Mouse (Mus musculus) heart, embryonic 12.5 days (tissue): ENCODE results near the gene Macrod1. TPM values are rescaled to one million over a fixed set of nuclear protein-coding genes. Genes with fewer than 3 reads are reported as not detected.

Experiments
- ATAC-seq: fragments of 200-750 bp; cut with Nextera tagmentation; 2 replicates; pipeline ENCODE4 v1.8.0; 2017; ENCODE audit warnings: moderate TSS enrichment, moderate library complexity; ENCODE audit not compliant: insufficient number of reproducible peaks, low FRiP score
- H3K27ac ChIP-seq: fragments of 300-500 bp; sonication (generic); 2 replicates; pipeline ENCODE4 v1.5.1; 2016; ENCODE audit warnings: mild to moderate bottlenecking, moderate library complexity; ENCODE audit not compliant: poor library complexity, severe bottlenecking
- H3K27me3 ChIP-seq: fragments of 300-500 bp; sonication (generic); replicated peaks from 2 replicates; pipeline ENCODE4 v1.6.1; 2016; ENCODE audit warnings: mild to moderate bottlenecking, moderate library complexity
- H3K36me3 ChIP-seq: fragments of 300-500 bp; sonication (generic); 2 replicates; pipeline ENCODE4 v1.6.1; 2016; ENCODE audit warnings: mild to moderate bottlenecking, moderate library complexity
- H3K4me1 ChIP-seq: fragments of 300-500 bp; sonication (generic); replicated peaks from 2 replicates; pipeline ENCODE4 v1.6.1; 2016; ENCODE audit warnings: mild to moderate bottlenecking
- H3K4me2 ChIP-seq: fragments of 300-500 bp; sonication (generic); 2 replicates; pipeline ENCODE4 v1.6.1; 2016; ENCODE audit warnings: mild to moderate bottlenecking, moderate library complexity
- H3K4me3 ChIP-seq: fragments of 300-500 bp; sonication (generic); 2 replicates; pipeline ENCODE4 v1.5.1; 2016; ENCODE audit warnings: mild to moderate bottlenecking
- H3K9ac ChIP-seq: fragments of 300-500 bp; sonication (generic); 2 replicates; pipeline ENCODE4 v1.6.1; 2016; ENCODE audit warnings: mild to moderate bottlenecking, moderate library complexity
- H3K9me3 ChIP-seq: fragments of 300-500 bp; sonication (generic); replicated peaks from 2 replicates; pipeline ENCODE4 v1.6.1; 2016; ENCODE audit warnings: mild to moderate bottlenecking, moderate library complexity
- WGBS: fragments of 180-500 bp; shearing (Covaris S2); methylation state at CpG from one replicate; pipeline ENCODE4 v1.1.7; 2016; 5-methylcytosine and 5-hydroxymethylcytosine counted together
- polyA plus RNA-seq: library from polyadenylated mRNA; unstranded; fragments of >200 nt; fragmentation: Nextera tagmentation; extraction: Ambion mirVana; gene quantifications from 2 replicates; pipeline ENCODE4 v1.2.1, GENCODE M21; 2016

Macrod1 gene
- polyA plus RNA-seq, 1 experiment from 2014 or later: 29.0 TPM

GRCm38 (mm10) chr19:7226511-7226914, 169.9 kb downstream of the Macrod1 start:
- WGBS: 82% methylated on average over 6 of the region's 6 CpGs
- H3K36me3 ChIP-seq: peaks cover 57% of the 10 kb centered on the region
- no peaks in the 10 kb centered on the region for H3K27me3 ChIP-seq
- no peak overlapping the region for H3K4me3 ChIP-seq
- H3K9me3 ChIP-seq: no peaks in the 10 kb centered on the region
- no peak overlapping the region for H3K27ac ChIP-seq
- no peak overlapping the region for H3K4me2 ChIP-seq
- no peak overlapping the region for H3K9ac ChIP-seq
- no peak for ATAC-seq
- peaks cover 4% of the 10 kb centered on the region; the same call in 1 of the 2 replicates for H3K4me1 ChIP-seq

- H3K4me2 ChIP-seq: no peak overlapping the region
- no peak overlapping the region for H3K9ac ChIP-seq
- H3K27ac ChIP-seq: no peak overlapping the region
- no peaks in the 10 kb centered on the region for H3K27me3 ChIP-seq
- H3K36me3 ChIP-seq: peaks cover 85% of the 10 kb centered on the region
- 0 out of 2 replicates have a peak, but pooled peaks cover 7% of the 10 kb centered on the region for H3K9me3 ChIP-seq
- 64% methylated on average over 8 of the region's 8 CpGs for WGBS
- no peak overlapping the region for H3K4me3 ChIP-seq
- H3K4me1 ChIP-seq: peaks cover 3% of the 10 kb centered on the region
- 0 out of 2 replicates have a peak, but pooled peaks have one; percentile 46 for ATAC-seq
Measured at GRCm38 (mm10) chr19:7234537-7235221, 178.1 kb downstream of the Macrod1 start.

DNA sequence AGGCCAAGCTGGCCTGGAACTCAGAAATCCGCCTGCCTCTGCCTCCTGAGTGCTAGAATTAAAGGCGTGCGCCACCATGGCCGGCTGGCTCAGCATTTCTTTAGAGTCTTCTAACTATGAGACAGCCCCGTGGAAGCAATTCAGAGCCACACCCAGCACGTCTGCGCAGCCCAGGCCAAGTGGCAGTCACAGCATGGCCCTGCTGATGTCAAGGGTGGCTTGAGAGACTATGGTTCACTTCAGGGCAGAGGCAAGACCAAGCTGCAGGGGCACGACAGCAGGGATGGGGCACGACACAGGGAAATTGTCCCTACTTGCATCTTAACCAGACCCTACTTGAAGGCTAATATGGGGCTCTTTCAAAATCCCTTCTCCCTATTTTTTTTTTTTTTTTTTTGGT, 178.9 kb downstream of the Macrod1 start:
- Histone ChIP-seq H3K9me3 (0 out of 2 replicates have a peak, but pooled peaks cover 7% of the 10 kb centered on the region), H3K9ac (no peak overlapping the region), H3K4me1 (peaks cover 9% of the 10 kb centered on the region), H3K4me2 (no peak overlapping the region), H3K27me3 (no peaks in the 10 kb centered on the region), H3K27ac (no peak overlapping the region), H3K4me3 (no peak overlapping the region), H3K36me3 (peaks cover 77% of the 10 kb centered on the region)
- WGBS: 94% methylated on average over 9 of the region's 9 CpGs
- no peak for ATAC-seq

GRCm38 (mm10) chr19:7236011-7236410, 179.4 kb downstream of the Macrod1 start:
- Histone ChIP-seq H3K27me3 (no peaks in the 10 kb centered on the region), H3K4me1 (peaks cover 9% of the 10 kb centered on the region), H3K36me3 (peaks cover 71% of the 10 kb centered on the region), H3K27ac (no peak overlapping the region), H3K9me3 (0 out of 2 replicates have a peak, but pooled peaks cover 7% of the 10 kb centered on the region), H3K4me3 (no peak overlapping the region), H3K9ac (no peak overlapping the region), H3K4me2 (no peak overlapping the region)
- no peak for ATAC-seq
- 94% methylated on average over 2 of the region's 2 CpGs for WGBS

- H3K27ac ChIP-seq: no peak overlapping the region
- peaks cover 11% of the 10 kb centered on the region for H3K4me1 ChIP-seq
- H3K36me3 ChIP-seq: peaks cover 64% of the 10 kb centered on the region
- 0 out of 2 replicates have a peak, but pooled peaks cover 7% of the 10 kb centered on the region for H3K9me3 ChIP-seq
- H3K4me2 ChIP-seq: no peak overlapping the region
- no peak for ATAC-seq
- no peaks in the 10 kb centered on the region for H3K27me3 ChIP-seq
- no peak overlapping the region for H3K9ac ChIP-seq
- no peak overlapping the region for H3K4me3 ChIP-seq
- WGBS: 85% methylated on average over 4 of the region's 4 CpGs
Measured at GRCm38 (mm10) chr19:7236742-7237141, 180.1 kb downstream of the Macrod1 start.

DNA sequence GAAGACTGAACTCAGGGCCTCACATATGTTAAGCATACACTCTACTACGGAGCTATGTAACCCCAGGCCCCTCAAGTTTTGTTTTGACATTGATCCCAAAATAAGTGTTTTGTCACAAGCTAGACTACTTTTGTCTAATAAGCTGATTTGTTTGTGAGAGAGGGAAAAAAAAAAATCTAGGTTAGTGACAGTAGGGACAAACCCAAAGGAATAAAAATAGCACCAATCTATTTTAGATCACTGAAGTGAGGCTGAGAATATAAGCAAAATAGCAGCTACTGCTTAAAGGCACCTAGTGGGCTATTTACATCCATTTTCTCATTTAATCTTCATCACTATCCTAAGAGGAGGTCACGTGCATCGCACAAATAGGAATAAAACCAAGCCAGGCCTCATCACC, 183.0 kb downstream of the Macrod1 start:
- H3K9ac ChIP-seq: peak overlapping the region; percentile 92
- H3K4me3 ChIP-seq: peak overlapping the region; percentile 88
- H3K27ac ChIP-seq: no peak overlapping the region
- no peak for ATAC-seq
- peaks cover 38% of the 10 kb centered on the region for H3K36me3 ChIP-seq
- H3K4me2 ChIP-seq: peak overlapping the region; percentile 86
- H3K9me3 ChIP-seq: 0 out of 2 replicates have a peak, but pooled peaks cover 7% of the 10 kb centered on the region
- WGBS: 85% methylated on average over 3 of the region's 3 CpGs
- peaks cover 11% of the 10 kb centered on the region for H3K4me1 ChIP-seq
- no peaks in the 10 kb centered on the region for H3K27me3 ChIP-seq

DNA sequence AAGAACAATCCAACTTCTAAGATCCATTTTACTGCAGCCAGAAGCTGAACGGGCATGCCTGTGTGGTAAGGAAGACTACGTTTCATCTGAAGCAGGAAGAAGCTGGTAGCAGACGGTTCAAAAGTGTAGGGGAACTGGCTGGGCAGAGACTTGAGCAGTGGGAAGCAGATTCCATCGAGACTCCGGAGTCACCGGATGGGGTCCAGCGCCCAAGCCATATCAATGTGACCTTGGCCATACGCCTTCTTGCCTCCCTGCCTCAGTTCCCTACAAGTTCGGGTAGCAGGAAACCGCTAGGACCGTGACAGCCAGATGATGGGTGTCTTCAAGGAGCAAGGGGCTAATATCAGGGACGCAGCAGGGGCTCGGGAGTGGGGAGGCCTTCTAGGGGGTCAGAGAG, 183.7 kb downstream of the Macrod1 start:
- peak overlapping the region; percentile 88 for H3K4me3 ChIP-seq
- 3% methylated on average over 13 of the region's 13 CpGs for WGBS
- ATAC-seq: no peak; the same call in 1 of the 2 replicates

DNA sequence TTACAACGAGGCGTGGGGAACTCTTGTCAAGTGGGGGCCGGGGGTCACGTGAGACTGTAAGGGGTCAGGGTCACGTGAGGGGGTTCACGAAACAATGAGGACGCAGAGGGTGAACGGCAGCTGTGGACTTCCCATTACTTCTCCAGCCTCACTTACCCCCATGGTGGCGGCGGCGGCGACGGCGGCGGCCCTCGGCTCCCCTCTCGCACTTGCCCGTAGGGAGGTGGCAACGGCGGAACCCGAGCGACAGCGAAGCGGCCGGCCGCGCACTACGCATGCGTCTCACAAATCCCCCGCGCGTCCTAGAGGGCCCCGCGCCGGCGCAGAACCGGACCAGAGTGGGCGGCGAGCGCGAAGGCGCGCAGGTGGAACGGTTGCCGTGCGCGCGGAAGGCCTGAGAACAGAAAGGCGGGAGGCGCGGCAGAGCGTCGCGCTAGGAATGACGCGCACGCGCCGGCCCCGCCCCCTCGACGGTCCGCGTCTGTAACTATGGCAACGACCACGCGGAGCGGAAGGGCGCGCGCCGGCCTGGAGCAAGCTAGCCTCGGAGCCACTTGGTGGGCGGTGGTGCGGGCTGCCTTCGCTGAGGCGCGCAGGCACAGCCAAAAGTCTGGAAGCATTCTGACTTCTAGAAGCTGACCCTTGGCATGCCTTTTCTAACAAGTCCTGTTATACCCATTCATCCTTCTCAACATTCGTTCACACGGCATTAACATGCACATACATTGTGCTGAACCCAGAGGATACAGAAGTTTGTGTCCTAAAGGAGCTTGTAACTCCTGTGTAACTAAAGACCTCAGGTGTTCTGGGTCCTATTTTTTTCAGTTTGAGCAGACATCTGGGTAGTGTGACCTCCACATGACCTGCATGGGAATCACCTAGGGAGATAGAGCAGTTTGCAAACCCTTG, 184.4 kb downstream of the Macrod1 start, which contains the start of gene Naa40:
Gene Naa40, minus strand, starts transcription at position 402 of the 909 bp plus-strand sequence.
- peak within 1 kb of the TSS; percentile 86 for H3K4me2 ChIP-seq
- peak within 1 kb of the TSS; percentile 92 for H3K9ac ChIP-seq
- ATAC-seq: peak; percentile 94
- H3K4me3 ChIP-seq: peak within 1 kb of the TSS; percentile 88
- 0 out of 2 replicates have a peak, but pooled peaks cover 1% of the 10 kb centered on the region for H3K9me3 ChIP-seq
- peaks cover 11% of the 10 kb centered on the region for H3K4me1 ChIP-seq
- H3K27ac ChIP-seq: peak within 1 kb of the TSS; percentile 89
- H3K27me3 ChIP-seq: no peaks in the 10 kb centered on the region
- under 1% methylated on average over 79 of the region's 80 CpGs for WGBS
- H3K36me3 ChIP-seq: peaks cover 27% of the 10 kb centered on the region

More for the DNA sequence above, 183.7 kb downstream of the Macrod1 start:
- H3K4me1 ChIP-seq: peaks cover 11% of the 10 kb centered on the region
- peak overlapping the region; percentile 89 for H3K27ac ChIP-seq
- H3K9ac ChIP-seq: peak overlapping the region; percentile 92
- 0 out of 2 replicates have a peak, but pooled peaks cover 7% of the 10 kb centered on the region for H3K9me3 ChIP-seq
- peaks cover 33% of the 10 kb centered on the region for H3K36me3 ChIP-seq
- H3K4me2 ChIP-seq: peak overlapping the region; percentile 86
- no peaks in the 10 kb centered on the region for H3K27me3 ChIP-seq

GRCm38 (mm10) chr19:7246021-7246420, 189.4 kb downstream of the Macrod1 start:
- H3K27me3 ChIP-seq: no peaks in the 10 kb centered on the region
- no peak overlapping the region for H3K4me3 ChIP-seq
- no peak overlapping the region for H3K9ac ChIP-seq
- ATAC-seq: no peak
- H3K27ac ChIP-seq: no peak overlapping the region
- no peaks in the 10 kb centered on the region for H3K9me3 ChIP-seq
- 64% methylated on average over 3 of the region's 3 CpGs for WGBS
- 0 out of 2 replicates have a peak, but pooled peaks cover 2% of the 10 kb centered on the region for H3K4me1 ChIP-seq
- no peaks in the 10 kb centered on the region for H3K36me3 ChIP-seq
- H3K4me2 ChIP-seq: no peak overlapping the region
